Mouse (Mus musculus) ovary, adult 18-20 months (tissue): ENCODE measurements around the gene Fam19a3.
A peak's percentile ranks its signal among the peaks of the same experiment; 100 is the strongest.

ENCODE experiments used
- DNase-seq: peaks from one replicate; pipeline ENCODE4 v3.0.0; 2022; ENCODE audit warnings: low spot score, mixed read lengths

Fam19a3 gene

GRCm38 (mm10) chr3:104792360-104793270 lies 11.0 kb upstream of the Fam19a3 start:
- DNase-seq: no peak

- no peak for DNase-seq
Measured at GRCm38 (mm10) chr3:104791671-104792070, 10.0 kb upstream of the Fam19a3 start.

- DNase-seq: no peak
Measured at GRCm38 (mm10) chr3:104791017-104791416, 9.4 kb upstream of the Fam19a3 start.

GRCm38 (mm10) chr3:104790401-104790937 lies 8.8 kb upstream of the Fam19a3 start:
- peak; percentile 56 for DNase-seq

GRCm38 (mm10) chr3:104789822-104790221 lies 8.2 kb upstream of the Fam19a3 start:
- DNase-seq: no peak

DNA sequence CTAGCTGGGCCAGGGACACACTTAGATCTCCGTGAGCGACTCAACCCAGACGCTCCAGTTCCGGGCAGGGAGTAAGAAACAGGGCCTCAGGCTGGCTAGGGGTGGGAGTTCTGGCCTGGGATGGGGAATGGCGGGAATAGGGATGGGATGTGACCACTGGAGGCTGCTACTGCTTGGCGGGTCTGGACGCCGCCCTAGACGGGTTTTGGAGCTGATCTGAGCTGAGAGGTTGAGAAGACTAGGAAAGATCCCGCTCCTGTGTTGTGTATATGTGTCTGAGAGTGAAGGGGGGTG lies 7.6 kb upstream of the Fam19a3 start:
- DNase-seq: no peak

DNA sequence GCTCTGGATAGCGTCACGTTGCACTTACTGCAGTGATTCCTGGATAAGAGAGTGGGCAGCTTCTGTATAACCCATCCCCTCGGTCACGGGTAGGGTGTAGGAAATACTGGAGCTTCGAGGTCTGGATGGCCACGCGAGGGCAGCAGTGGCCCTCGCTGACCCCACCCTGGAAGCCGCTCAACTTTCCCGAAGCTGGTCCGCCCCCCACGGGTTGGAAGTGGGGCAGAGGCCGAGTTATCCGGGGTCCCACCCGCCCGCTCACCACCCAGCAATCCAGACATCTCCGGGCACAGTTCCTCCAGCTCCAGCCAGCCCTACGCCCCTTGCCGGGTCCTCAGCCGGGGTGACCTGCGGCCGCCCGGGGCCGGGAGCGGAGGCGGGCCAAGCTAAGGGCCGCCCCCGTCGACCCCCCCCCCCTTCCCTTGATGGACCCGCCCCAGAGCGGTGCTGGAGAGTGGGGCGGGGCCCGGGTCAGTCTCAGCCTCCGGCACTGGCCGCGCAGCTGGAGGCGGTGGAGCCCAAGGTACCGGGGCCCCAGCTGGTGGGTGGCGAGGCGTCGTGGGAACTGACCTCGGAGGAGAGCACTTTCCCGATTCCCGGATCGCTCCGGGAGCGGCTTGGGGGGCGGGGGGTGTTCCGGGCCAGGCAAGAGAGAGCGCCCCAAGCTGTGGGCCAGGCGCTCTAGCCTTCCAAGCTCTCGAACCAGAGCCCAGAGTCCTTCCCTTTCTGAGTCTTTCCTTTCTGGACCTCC lies 7.1 kb upstream of the Fam19a3 start:
- peak; percentile 78 for DNase-seq

DNA sequence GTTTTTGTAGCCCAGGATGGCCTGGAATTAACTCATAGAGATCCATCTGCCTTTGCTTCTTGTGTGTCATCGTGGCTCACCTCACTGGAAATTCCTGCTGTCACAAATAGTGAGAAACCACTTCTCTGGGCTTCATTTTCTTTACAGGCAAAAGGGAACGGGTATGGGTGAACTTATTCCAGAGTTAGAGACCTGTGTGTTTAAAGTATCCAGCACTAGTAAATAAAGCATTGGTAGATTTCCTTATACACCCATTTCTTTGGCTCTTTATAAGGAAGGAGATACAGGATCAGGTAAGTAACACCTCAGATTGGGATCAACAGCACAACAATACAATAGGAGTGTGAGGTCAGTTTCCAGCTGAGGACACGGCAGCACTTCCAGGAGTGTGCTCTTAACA lies 6.4 kb upstream of the Fam19a3 start, which contains the start of gene Rhoc:
Rhoc (plus strand) TSS at position 301 of the 400 bp plus-strand sequence.
- no peak for DNase-seq

- DNase-seq: no peak
Measured at GRCm38 (mm10) chr3:104785284-104785683, 3.6 kb upstream of the Fam19a3 start.

GRCm38 (mm10) chr3:104783971-104784500 lies 2.4 kb upstream of the Fam19a3 start:
- DNase-seq: no peak

DNA sequence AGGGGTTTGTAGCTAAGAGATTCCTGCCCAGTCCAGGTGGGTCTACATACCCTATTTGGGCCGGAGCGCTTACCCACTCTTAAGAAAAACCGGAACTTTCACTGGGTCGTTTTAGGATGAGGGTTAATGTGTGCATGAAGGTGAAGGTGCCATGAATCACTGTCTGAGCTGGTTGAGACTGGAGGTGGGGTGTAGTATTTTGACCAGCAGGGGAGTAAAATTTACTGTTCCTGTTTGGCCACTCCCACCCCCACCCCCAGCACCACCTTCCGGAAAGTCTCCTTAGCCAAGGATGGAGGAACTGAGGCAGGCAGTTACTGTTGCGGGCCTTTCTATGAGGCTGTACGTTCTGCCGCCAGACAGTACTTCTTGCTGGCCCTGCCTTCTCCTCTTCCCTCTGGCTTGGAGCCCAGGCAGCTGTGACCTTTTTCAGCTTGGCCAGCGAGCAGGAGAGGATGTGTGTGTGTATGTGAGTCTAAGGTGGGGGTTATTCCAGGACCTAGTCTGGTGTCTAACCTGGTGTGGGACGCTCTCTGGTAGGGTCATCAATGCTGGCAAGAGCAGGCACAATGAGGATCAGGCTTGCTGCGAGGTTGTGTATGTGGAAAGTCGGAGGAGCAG lies 531 bp upstream of the Fam19a3 start:
- no peak for DNase-seq

- DNase-seq: peak; percentile 44
Measured at GRCm38 (mm10) chr3:104780561-104781420, 849 bp downstream of the Fam19a3 start, which contains the start of gene Ppm1j. TSS of gene Ppm1j (plus strand) at chr3:104781056.

DNA sequence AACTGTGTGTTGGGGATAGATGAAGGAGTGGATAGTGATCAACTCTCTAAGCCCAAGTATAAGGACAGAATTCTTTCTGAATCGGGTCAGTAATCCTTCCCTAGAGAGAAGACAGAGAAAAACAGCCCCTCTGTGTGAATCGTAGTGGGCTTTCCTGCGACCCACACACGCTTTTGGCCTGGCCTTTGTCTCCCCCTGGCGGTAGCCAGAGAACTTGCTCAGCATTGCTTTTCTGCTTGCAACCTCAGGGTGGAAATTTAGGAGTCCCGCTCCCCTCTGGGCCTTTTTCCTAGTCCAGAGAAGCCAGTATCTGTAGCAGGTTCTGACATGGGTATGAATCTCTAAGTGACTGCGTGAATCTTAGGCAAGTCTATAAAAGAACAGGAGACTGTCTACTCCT lies 1.7 kb downstream of the Fam19a3 start:
- no peak for DNase-seq

DNA sequence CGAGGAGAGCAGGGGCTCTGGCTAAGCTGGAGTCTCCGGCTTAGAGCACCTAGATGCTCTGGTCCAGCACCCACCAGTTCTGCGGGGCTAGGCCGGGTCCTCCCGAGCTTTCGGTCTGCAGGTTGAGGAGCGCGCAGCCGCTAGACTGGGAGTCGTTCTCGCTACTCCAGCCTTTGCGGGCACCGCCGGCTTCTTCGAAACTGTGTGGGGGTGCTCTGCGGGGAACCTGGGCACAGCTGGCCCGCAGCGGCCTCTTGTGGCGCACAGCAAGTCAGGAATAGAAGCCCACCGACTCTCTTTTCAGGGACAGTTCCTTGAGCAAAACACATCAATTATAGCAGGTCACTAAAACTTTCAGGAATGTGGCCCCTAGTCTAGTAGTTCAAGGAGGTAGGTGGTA lies 4.3 kb downstream of the Fam19a3 start:
- no peak for DNase-seq

DNA sequence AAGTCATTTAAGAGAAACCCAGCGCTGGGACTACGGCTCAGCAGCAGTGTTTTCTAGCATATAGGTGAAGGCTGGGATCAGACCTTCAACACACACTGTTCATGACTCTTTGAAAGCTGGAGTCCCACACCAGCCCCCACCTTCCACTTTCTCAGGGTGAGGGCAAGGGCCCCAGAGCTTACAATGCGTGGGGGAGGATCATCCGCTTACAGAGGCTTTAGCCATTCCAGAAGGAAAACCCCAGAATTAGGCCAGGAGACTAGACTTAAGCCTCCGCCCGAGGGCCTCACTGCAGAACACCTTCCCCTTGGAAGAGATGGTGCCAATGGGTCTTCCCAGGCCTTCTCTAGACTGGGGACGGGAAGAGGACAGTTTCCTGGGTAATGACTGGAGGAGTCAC lies 8.3 kb downstream of the Fam19a3 start:
- no peak for DNase-seq

GRCm38 (mm10) chr3:104771460-104771859 lies 10.2 kb downstream of the Fam19a3 start:
- no peak for DNase-seq

GRCm38 (mm10) chr3:104770918-104771317 lies 10.7 kb downstream of the Fam19a3 start:
- DNase-seq: no peak

DNA sequence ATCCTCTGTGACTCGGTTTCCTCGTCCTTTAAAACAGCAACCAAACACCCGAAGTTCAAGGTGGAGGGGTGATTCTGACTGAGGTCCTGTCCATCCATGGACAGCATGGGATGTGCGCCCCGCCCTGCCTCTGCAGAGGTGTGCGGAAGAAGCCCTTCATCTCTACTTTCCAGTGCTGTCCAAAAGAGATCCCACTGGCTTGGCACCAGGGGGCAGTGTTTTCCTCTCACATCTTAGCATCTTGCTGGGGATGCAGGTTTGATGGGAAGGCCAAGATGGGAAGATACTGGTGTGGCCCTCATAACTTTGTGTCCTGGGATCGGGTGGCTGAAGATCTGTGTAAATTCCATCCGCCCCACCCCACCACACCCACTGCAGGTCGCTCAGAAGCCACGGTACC lies 11.6 kb downstream of the Fam19a3 start:
- DNase-seq: no peak

- DNase-seq: no peak
Measured at GRCm38 (mm10) chr3:104769135-104769534, 12.5 kb downstream of the Fam19a3 start.

DNA sequence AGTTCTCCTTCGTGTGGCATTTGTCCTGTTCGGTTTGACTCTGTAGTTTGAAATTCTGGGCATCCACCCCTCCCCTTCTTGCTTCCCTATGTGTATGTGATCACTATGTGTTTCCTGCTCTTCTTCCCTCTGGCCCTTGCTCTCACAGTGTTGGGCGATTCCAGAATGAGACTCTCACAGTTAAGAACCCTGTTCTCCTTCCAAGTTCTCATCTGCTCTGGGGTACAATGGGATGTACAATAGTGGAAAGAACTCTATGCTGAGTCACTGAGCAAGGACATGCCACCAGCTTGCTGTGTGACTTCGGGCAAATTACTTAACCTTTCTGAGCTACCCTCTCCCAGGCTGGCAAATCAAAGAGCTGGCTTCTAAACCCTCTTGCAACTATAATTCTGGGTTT lies 13.9 kb downstream of the Fam19a3 start:
- DNase-seq: no peak

GRCm38 (mm10) chr3:104767141-104767540 lies 14.5 kb downstream of the Fam19a3 start:
- no peak for DNase-seq
